Mouse (Mus musculus) stomach, embryonic 16.5 days (tissue): ENCODE measurements at regions not wholly inside any gene's neighbourhood (a gene's known extent, or its start where the extent isn't known, plus 50 kb on each side); places are given as distances from the start of the nearest gene placed in this dataset.
"Not testable (repeated sequence)": the region's sequence is repeated elsewhere in the genome, so short reads cannot be mapped to it uniquely, and the experiment has no call there.

Experiments
- ATAC-seq: fragments of 200-750 bp; cut with Nextera tagmentation; 2 replicates; pipeline ENCODE4 v1.8.0; 2017; ENCODE audit warnings: moderate number of reproducible peaks, moderate TSS enrichment; ENCODE audit not compliant: insufficient read depth, low FRiP score
- H3K27ac ChIP-seq: fragments of 300-500 bp; sonication (generic); 2 replicates; pipeline ENCODE4 v1.5.1; 2014; ENCODE audit warnings: low read length
- H3K27me3 ChIP-seq: fragments of 300-500 bp; sonication (generic); 2 replicates; pipeline ENCODE4 v1.6.1; 2014; ENCODE audit warnings: low read length, control low read depth, mixed read lengths; ENCODE audit not compliant: control insufficient read depth, insufficient read depth
- H3K36me3 ChIP-seq: fragments of 300-500 bp; sonication (generic); 2 replicates; pipeline ENCODE4 v1.6.1; 2014; ENCODE audit warnings: low read length; ENCODE audit not compliant: control insufficient read depth, insufficient read depth
- H3K4me1 ChIP-seq: fragments of 300-500 bp; sonication (generic); 2 replicates; pipeline ENCODE4 v1.6.1; 2014; ENCODE audit warnings: low read length, control low read depth, mixed read lengths; ENCODE audit not compliant: control insufficient read depth, insufficient read depth
- H3K4me2 ChIP-seq: fragments of 300-500 bp; sonication (generic); 2 replicates; pipeline ENCODE4 v1.6.1; 2014; ENCODE audit warnings: low read depth, low read length, mixed read lengths
- H3K4me3 ChIP-seq: fragments of 300-500 bp; sonication (generic); replicated peaks from 2 replicates; pipeline ENCODE4 v1.5.1; 2014; ENCODE audit warnings: mild to moderate bottlenecking, low read length
- H3K9ac ChIP-seq: fragments of 300-500 bp; sonication (generic); 2 replicates; pipeline ENCODE4 v1.6.1; 2014; ENCODE audit warnings: low read length
- H3K9me3 ChIP-seq: fragments of 300-500 bp; sonication (generic); replicated peaks from 2 replicates; pipeline ENCODE4 v1.6.1; 2016; ENCODE audit warnings: low read length, control low read depth; ENCODE audit not compliant: control insufficient read depth
- WGBS: fragments of 180-500 bp; shearing (Covaris S2); extraction: QIAGEN DNeasy Blood & Tissue Kit; methylation state at CpG from one replicate; pipeline ENCODE4 v1.1.7; 2014; 5-methylcytosine and 5-hydroxymethylcytosine counted together

DNA sequence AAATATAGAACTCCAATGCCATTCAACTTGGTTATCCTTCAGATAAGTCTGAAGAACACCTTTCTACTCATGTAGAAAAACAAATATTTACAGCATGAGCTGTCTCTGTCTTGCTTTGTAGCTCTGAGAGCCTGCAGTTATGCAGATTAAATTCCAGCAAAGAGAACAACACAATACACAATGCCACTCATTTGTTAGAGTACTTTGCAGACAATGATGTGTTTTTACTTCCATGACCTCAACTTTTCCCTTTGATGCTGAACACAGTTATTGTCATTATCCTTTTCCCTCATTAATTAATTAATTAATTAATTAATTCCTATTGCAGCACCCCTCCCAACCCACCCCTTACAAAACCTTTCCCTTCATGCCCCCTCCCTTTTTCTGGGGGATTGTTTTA lies 807.9 kb downstream of the Crisp4 start:
- H3K9me3 ChIP-seq = no peaks in the 10 kb centered on the region
- H3K36me3 ChIP-seq = no peaks in the 10 kb centered on the region
- no peaks in the 10 kb centered on the region for H3K4me1 ChIP-seq
- no peak for ATAC-seq
- H3K27ac ChIP-seq = no peak overlapping the region
- H3K4me2 ChIP-seq = no peak overlapping the region
- H3K4me3 ChIP-seq = no peak overlapping the region
- no peak overlapping the region for H3K9ac ChIP-seq
- H3K27me3 ChIP-seq = no peaks in the 10 kb centered on the region

DNA sequence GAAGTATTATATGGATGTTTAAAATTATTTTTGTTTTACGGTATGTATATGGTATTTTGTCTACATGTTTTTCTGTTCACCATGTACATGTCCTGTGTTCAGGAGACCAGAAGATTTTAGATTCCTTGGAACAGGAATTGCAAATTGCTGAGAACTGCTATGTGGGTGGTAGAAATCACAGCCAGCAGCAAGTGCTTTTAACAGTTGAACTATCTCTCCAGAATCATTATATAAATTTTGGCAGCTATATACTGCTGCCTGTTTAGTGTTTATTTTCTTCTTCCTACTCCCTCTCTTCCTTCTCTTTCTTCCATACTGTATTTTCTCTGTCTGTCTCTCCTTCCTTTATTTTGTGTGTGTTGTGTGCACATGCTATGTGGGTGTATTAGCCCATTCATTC lies 834.3 kb downstream of the Crisp4 start:
- H3K9ac ChIP-seq, H3K36me3 ChIP-seq, H3K27me3 ChIP-seq, H3K9me3 ChIP-seq, H3K4me2 ChIP-seq, H3K4me1 ChIP-seq, H3K4me3 ChIP-seq, ATAC-seq, H3K27ac ChIP-seq: not testable (repeated sequence)
- WGBS = 79% methylated on average over 1 of the region's 1 CpGs

DNA sequence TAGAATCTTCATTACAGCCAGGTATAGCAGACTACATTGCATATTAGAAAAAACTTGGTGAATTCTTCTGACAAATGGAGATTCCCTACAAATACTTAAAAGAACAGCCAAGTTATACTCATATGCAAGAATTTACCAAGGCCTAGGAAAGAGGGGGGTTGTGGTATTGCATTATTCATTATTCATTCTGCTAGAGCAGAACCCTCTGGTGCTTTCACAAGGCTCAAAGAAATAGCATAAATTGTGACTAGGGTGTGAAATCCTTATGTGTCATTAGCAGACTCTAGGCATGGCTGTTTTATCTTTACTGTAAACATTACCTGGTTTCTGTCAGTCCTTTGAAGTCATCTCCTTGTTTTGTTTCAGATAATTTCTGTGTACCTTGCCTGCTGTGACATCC lies 835.8 kb downstream of the Crisp4 start:
- H3K36me3 ChIP-seq, H3K4me1 ChIP-seq, ATAC-seq, H3K9ac ChIP-seq, H3K4me2 ChIP-seq, H3K9me3 ChIP-seq, H3K27ac ChIP-seq, H3K27me3 ChIP-seq, H3K4me3 ChIP-seq: not testable (repeated sequence)
